Mouse (Mus musculus): ENCODE data around the gene Mettl8. TPM values are rescaled to one million over a fixed set of nuclear protein-coding genes. Genes with fewer than 3 reads are reported as not detected.

Mettl8 gene
- polyA plus RNA-seq, 1 experiment from 2014 or later: 17.9 TPM

DNA sequence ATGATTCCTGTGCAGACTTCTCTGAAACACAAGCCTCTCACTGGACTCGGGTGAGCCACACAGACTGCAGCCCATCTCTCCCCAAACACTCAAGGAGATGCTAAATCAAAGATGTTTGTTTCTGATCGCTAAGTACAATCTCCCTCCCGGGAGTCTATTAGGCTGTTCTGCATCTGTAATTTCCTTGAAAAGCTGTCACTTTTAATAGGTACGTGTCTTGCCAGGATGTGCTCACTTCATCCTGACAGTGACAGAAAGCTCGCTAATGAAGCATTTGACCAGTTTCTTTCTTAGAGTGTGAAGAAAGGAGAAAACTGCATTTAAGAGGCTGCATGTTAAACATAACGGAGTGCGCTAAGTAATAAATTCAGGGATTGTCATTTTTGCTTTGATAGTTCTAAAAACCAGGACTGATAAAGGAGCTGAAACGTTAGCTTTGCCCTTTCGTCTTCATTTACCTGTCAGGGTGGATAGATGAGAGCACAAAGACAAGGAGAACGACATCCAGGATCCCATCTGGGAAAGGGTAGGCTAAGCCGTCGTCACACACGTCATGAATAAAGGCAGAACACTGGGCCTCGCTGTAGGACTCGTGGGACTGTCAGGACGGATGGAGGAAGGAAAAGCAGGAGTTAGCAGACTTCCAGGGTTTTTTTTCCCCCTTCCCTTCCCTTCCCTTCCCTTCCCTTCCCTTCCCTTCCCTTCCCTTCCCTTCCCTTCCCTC is 82.4 kb downstream of the Mettl8 start:
- 65% methylated on average over 16 of the region's 16 CpGs for WGBS
- H3K4me2 ChIP-seq (replicated peaks): no peak overlapping the region
- no peaks in the 10 kb centered on the region for H3K9me3 ChIP-seq
- H3K4me3 ChIP-seq: no peak overlapping the region
- ATAC-seq (ENCODE audit: insufficient number of reproducible peaks, insufficient read depth, low FRiP score, low TSS enrichment): no peak
- no peak overlapping the region for H3K27ac ChIP-seq
- no peak overlapping the region for H3K9ac ChIP-seq
- no peaks in the 10 kb centered on the region for H3K4me1 ChIP-seq
- no peaks in the 10 kb centered on the region for H3K36me3 ChIP-seq
- no peaks in the 10 kb centered on the region for H3K27me3 ChIP-seq

- no peak overlapping the region for H3K9ac ChIP-seq
- H3K27ac ChIP-seq: no peak overlapping the region
- H3K4me3 ChIP-seq: no peak overlapping the region
- no peaks in the 10 kb centered on the region for H3K27me3 ChIP-seq
- no peak overlapping the region for H3K4me2 ChIP-seq (replicated peaks)
- WGBS: 37% methylated on average over 7 of the region's 7 CpGs
- H3K4me1 ChIP-seq: no peaks in the 10 kb centered on the region
- H3K9me3 ChIP-seq: no peaks in the 10 kb centered on the region
- no peak for ATAC-seq (ENCODE audit: insufficient number of reproducible peaks, insufficient read depth, low FRiP score, low TSS enrichment)
- H3K36me3 ChIP-seq: no peaks in the 10 kb centered on the region
Measured at GRCm38 (mm10) chr2:70970158-70970741, 85.1 kb downstream of the Mettl8 start.

- H3K27ac ChIP-seq: no peak overlapping the region
- H3K4me2 ChIP-seq (replicated peaks): no peak overlapping the region
- no peaks in the 10 kb centered on the region for H3K27me3 ChIP-seq
- H3K4me3 ChIP-seq: no peak overlapping the region
- no peaks in the 10 kb centered on the region for H3K36me3 ChIP-seq
- WGBS: 81% methylated on average over 2 of the region's 2 CpGs
- no peaks in the 10 kb centered on the region for H3K9me3 ChIP-seq
- H3K4me1 ChIP-seq: no peaks in the 10 kb centered on the region
- no peak for ATAC-seq (ENCODE audit: insufficient number of reproducible peaks, insufficient read depth, low FRiP score, low TSS enrichment)
- H3K9ac ChIP-seq: no peak overlapping the region
Measured at GRCm38 (mm10) chr2:70968305-70968704, 87.1 kb downstream of the Mettl8 start.

DNA sequence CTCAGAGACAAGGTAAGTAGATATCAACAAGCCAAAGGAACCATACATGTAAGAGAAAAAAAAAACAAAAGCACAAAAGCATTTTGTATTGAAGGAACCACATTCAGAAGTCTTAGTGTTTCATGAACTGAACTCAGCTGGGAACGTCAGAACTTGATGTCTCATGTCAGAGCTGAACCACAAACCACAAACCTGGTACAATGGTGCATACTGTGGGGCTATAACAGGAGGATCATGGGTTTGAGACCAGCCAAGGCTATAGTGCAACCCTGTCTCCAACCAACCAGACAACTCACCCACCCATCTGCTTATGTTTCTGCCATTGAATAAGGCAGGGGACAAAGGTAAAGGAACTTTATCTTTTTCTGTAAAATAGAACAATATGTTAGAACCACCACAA is 88.2 kb downstream of the Mettl8 start:
- 78% methylated on average over 1 of the region's 1 CpGs for WGBS
- no peak overlapping the region for H3K27ac ChIP-seq
- no peak for ATAC-seq (ENCODE audit: insufficient number of reproducible peaks, insufficient read depth, low FRiP score, low TSS enrichment)

DNA sequence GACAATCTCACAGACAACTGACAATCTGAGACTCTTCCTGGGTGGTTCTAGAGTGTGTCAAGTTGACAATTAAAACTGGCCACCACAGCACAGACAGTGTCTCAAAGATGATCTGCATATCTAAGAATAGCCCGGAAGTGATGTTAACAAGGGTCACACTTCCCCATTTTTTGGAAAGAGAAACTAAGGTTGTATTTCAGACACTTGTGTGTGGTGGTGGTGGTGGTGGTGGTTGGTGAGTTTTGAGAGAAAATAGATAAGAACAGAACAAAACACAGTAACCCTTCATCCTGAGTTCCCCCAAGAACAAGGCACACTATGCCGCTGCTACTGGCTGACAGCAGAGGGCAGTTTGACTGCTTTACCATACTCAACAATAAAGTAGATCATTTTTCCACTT is 90.6 kb downstream of the Mettl8 start:
- WGBS: 97% methylated on average over 2 of the region's 2 CpGs

More for the DNA sequence above, 88.2 kb downstream of the Mettl8 start:
- Histone ChIP-seq H3K9me3 (no peaks in the 10 kb centered on the region), H3K4me1 (no peaks in the 10 kb centered on the region), H3K36me3 (no peaks in the 10 kb centered on the region), H3K27me3 (no peaks in the 10 kb centered on the region), H3K4me2 (replicated peaks) (no peak overlapping the region), H3K4me3 (no peak overlapping the region), H3K9ac (no peak overlapping the region)

DNA sequence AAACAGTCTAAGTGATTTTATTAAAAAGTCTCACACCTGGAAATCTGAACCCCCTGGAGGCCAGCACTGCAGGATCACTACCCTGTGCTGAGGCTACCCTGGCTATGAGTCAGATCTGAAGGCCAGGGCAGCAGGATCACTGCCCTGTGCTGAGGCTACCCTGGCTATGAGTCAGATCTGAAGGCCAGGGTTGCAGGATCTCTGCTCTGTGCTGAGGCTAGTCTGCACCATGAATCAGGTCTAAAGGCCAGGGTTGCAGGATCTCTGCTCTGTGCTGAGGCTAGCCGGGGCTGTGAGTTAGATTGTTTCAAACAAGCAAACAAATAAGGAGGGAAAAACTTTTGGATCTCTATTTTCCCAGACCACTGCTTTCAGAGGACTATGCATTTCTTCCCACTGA is 92.5 kb downstream of the Mettl8 start:
- Histone ChIP-seq H3K4me3 (no peak overlapping the region), H3K4me1 (no peaks in the 10 kb centered on the region), H3K9ac (no peak overlapping the region), H3K27me3 (no peaks in the 10 kb centered on the region), H3K27ac (no peak overlapping the region), H3K4me2 (replicated peaks) (no peak overlapping the region), H3K9me3 (no peaks in the 10 kb centered on the region), H3K36me3 (no peaks in the 10 kb centered on the region)
- WGBS: 92% methylated on average over 1 of the region's 1 CpGs
- no peak for ATAC-seq (ENCODE audit: insufficient number of reproducible peaks, insufficient read depth, low FRiP score, low TSS enrichment)

More for the DNA sequence above, 90.6 kb downstream of the Mettl8 start:
- Histone ChIP-seq H3K4me3 (no peak overlapping the region), H3K36me3 (no peaks in the 10 kb centered on the region), H3K4me2 (replicated peaks) (no peak overlapping the region), H3K27me3 (no peaks in the 10 kb centered on the region), H3K9ac (no peak overlapping the region), H3K9me3 (no peaks in the 10 kb centered on the region), H3K27ac (no peak overlapping the region), H3K4me1 (no peaks in the 10 kb centered on the region)
- ATAC-seq (ENCODE audit: insufficient number of reproducible peaks, insufficient read depth, low FRiP score, low TSS enrichment): no peak

DNA sequence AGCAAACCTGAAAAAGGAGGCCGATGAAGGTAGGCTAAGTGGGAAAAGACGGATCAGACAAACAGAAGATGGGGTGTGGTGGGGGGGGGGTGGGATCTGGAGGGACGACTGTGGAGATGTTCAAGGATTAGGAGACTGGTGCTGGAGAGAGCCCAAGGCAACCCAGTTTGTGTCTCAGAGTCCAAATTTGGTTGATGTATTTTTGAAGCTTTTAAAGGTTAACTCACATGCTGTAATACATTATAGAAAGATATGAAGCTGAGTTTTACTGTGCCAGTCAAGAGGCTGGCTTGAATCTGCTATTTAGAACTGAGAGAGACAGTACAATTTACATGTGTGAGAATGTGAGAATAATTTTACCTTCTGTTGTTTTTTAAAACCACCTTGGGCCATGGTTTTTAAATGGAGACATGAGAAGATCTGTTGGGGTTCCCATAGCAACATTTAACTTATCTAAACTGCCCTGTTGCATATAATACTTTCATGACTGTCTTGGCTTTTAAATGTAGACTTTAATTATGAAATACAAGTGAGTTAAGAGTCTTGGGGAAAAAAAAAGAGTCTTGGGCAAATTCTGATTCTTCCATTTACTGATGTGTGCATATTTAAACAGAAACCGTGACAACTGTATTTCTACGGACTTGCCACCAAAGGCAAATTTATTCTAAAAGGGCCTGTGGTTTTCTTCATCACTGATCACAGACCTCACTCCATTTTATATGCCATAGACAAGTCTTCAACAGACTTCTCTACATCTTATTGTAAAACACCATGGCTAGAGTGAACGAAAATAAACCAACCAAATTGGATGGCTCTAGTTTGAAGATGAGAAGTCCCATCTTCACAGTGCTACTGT is 94.1 kb downstream of the Mettl8 start:
- H3K27me3 ChIP-seq: no peaks in the 10 kb centered on the region
- no peaks in the 10 kb centered on the region for H3K4me1 ChIP-seq
- no peaks in the 10 kb centered on the region for H3K36me3 ChIP-seq
- 81% methylated on average over 6 of the region's 6 CpGs for WGBS
- no peak overlapping the region for H3K4me3 ChIP-seq
- no peak overlapping the region for H3K4me2 ChIP-seq (replicated peaks)
- H3K9me3 ChIP-seq: no peaks in the 10 kb centered on the region
- H3K27ac ChIP-seq: no peak overlapping the region
- no peak overlapping the region for H3K9ac ChIP-seq
- no peak for ATAC-seq (ENCODE audit: insufficient number of reproducible peaks, insufficient read depth, low FRiP score, low TSS enrichment)

DNA sequence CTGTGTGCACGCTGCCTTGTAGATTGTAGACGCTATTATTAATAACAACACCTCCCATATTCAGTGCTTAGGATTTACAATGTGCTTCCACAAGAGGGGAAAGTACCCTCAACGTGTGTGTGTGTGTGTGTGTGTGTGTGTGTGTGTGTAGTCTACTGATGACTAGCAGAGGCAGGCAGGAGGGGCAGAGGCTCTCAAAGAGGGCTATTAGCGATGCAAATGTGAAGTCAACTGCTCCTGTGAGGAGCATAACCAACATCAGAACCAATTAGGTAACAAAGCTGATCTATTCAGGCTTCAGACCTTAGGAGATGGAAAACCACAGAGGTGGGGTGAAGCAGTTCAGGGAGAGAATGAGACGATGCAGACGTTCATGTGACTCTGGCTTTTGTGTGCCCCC is 95.3 kb downstream of the Mettl8 start:
- H3K27me3 ChIP-seq: no peaks in the 10 kb centered on the region
- ATAC-seq (ENCODE audit: insufficient number of reproducible peaks, insufficient read depth, low FRiP score, low TSS enrichment): no peak
- H3K36me3 ChIP-seq: no peaks in the 10 kb centered on the region
- no peak overlapping the region for H3K4me2 ChIP-seq (replicated peaks)
- no peak overlapping the region for H3K9ac ChIP-seq
- no peaks in the 10 kb centered on the region for H3K4me1 ChIP-seq
- H3K9me3 ChIP-seq: no peaks in the 10 kb centered on the region
- H3K27ac ChIP-seq: no peak overlapping the region
- WGBS: 75% methylated on average over 6 of the region's 6 CpGs
- H3K4me3 ChIP-seq: no peak overlapping the region

- 72% methylated on average over 7 of the region's 7 CpGs for WGBS
- no peak overlapping the region for H3K27ac ChIP-seq
- no peaks in the 10 kb centered on the region for H3K4me1 ChIP-seq
- no peak overlapping the region for H3K4me3 ChIP-seq
- H3K4me2 ChIP-seq (replicated peaks): no peak overlapping the region
- no peaks in the 10 kb centered on the region for H3K27me3 ChIP-seq
- H3K36me3 ChIP-seq: no peaks in the 10 kb centered on the region
- no peak overlapping the region for H3K9ac ChIP-seq
- no peaks in the 10 kb centered on the region for H3K9me3 ChIP-seq
- ATAC-seq (ENCODE audit: insufficient number of reproducible peaks, insufficient read depth, low FRiP score, low TSS enrichment): no peak
Measured at GRCm38 (mm10) chr2:70959337-70959736, 96.0 kb downstream of the Mettl8 start.

- H3K27me3 ChIP-seq: no peaks in the 10 kb centered on the region
- H3K4me2 ChIP-seq (replicated peaks): no peak overlapping the region
- no peak overlapping the region for H3K27ac ChIP-seq
- no peaks in the 10 kb centered on the region for H3K4me1 ChIP-seq
- no peak overlapping the region for H3K9ac ChIP-seq
- no peaks in the 10 kb centered on the region for H3K36me3 ChIP-seq
- ATAC-seq (ENCODE audit: insufficient number of reproducible peaks, insufficient read depth, low FRiP score, low TSS enrichment): no peak
- 82% methylated on average over 7 of the region's 7 CpGs for WGBS
- H3K4me3 ChIP-seq: no peak overlapping the region
- H3K9me3 ChIP-seq: no peaks in the 10 kb centered on the region
Measured at GRCm38 (mm10) chr2:70958536-70958935, 96.8 kb downstream of the Mettl8 start.

DNA sequence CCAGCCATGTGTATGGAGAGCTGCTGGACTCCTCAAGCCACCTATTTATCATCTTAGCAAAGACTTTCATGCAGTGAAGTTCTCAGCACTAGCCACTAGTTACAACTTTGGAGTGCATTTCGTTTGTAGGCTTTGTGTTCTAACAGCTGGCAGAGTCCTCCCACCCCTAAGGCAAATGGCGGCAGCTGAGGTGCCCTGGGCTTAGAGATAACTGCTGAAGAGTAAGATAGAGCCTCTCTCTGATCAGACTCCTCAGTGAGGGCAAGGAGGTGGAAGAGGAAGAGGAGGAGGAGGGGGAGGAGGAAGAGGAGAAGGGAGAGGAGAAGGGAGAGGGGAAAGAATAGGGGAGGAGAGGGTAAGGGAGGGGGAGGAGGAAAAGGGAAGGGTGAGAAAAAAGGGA is 101.8 kb downstream of the Mettl8 start:
- Histone ChIP-seq H3K27ac (no peak overlapping the region), H3K9ac (no peak overlapping the region), H3K9me3 (no peaks in the 10 kb centered on the region), H3K4me2 (replicated peaks) (no peak overlapping the region), H3K4me1 (no peaks in the 10 kb centered on the region), H3K27me3 (no peaks in the 10 kb centered on the region), H3K4me3 (no peak overlapping the region), H3K36me3 (no peaks in the 10 kb centered on the region)
- no peak for ATAC-seq (ENCODE audit: insufficient number of reproducible peaks, insufficient read depth, low FRiP score, low TSS enrichment)
- WGBS: 56% methylated on average over 2 of the region's 2 CpGs

GRCm38 (mm10) chr2:70951944-70952343 is 103.4 kb downstream of the Mettl8 start:
- WGBS: 76% methylated on average over 2 of the region's 2 CpGs

More at GRCm38 (mm10) chr2:70951944-70952343, 103.4 kb downstream of the Mettl8 start:
- Histone ChIP-seq H3K4me3 (no peak overlapping the region), H3K27me3 (no peaks in the 10 kb centered on the region), H3K9ac (no peak overlapping the region), H3K27ac (no peak overlapping the region), H3K9me3 (no peaks in the 10 kb centered on the region), H3K4me1 (no peaks in the 10 kb centered on the region), H3K36me3 (no peaks in the 10 kb centered on the region), H3K4me2 (replicated peaks) (no peak overlapping the region)
- ATAC-seq (ENCODE audit: insufficient number of reproducible peaks, insufficient read depth, low FRiP score, low TSS enrichment): no peak
